Comparison of ENCODE assay signal across 15 mouse cellular contexts in the genomic region with DNA sequence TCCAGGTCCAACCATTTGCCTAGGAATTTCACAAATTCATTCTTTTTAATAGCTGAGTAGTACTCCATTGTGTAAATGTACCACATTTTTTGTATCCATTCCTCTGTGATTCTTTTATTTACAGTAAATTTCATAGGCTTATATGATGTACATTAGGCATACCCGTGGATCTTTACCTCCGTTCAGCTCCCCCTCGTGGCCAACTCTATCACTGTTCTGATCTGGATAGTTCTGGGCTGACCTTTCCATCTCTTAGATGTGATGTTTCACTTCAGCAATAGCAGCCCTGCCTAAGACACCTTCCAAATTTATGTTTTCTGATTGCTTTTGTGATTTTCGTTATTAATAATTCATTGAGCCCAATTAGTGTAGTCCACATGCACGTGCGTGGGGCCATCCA. TPM values are rescaled to one million over a fixed set of nuclear protein-coding genes. Genes with fewer than 3 reads are reported as not detected.
DNase-seq lines count a peak whose midpoint lies in the region; ATAC-seq and TF ChIP-seq lines count a peak whose summit lies in the region.
"Had no signal": no experiment of that assay in that cellular context is flagged by ENCODE, and none has a peak within 500 bp of the region (broad histone marks: within the 10 kb centered on the region; RNA-seq: fewer than 3 reads in every experiment).

No protein-coding gene starts in this region.

- no peak for TF ChIP-seq POLR2A in liver, adult 2 months (IDR thresholded peaks at IDR 0.05; ENCODE audit: extremely low read depth, insufficient read depth, low read length)

- TF ChIP-seq EP300 in lung, postnatal 0 days (IDR thresholded peaks at IDR 0.05): no peak

- no peaks in the 10 kb centered on the region for H3K27me3 ChIP-seq in liver, adult 2 months (ENCODE audit: control insufficient read depth, insufficient read depth, low read length)
- H3K27me3 ChIP-seq in lung, postnatal 0 days (replicated peaks; ENCODE audit: insufficient read depth, low read length): no peaks in the 10 kb centered on the region
- H3K27me3 ChIP-seq: embryonic facial prominence, embryonic 13.5 days; forebrain, embryonic 15.5 days; hindbrain, embryonic 13.5 days; liver, embryonic 13.5 days; neural tube, embryonic 15.5 days had no signal

- H3K4me1 ChIP-seq in liver, adult 2 months (ENCODE audit: control insufficient read depth, insufficient read depth, low read length): no peaks in the 10 kb centered on the region
- H3K4me1 ChIP-seq in ES-E14 (ENCODE audit: control insufficient read depth in 2 of 2, insufficient read depth in 2 of 2, low read length in 2 of 2, poor library complexity in 1 of 2): no peaks in the 10 kb centered on the region
- no peaks in the 10 kb centered on the region for H3K4me1 ChIP-seq in lung, postnatal 0 days (ENCODE audit: insufficient read depth, low read depth, low read length)
- H3K4me1 ChIP-seq: embryonic facial prominence, embryonic 13.5 days; forebrain, embryonic 15.5 days; hindbrain, embryonic 13.5 days; liver, embryonic 13.5 days; neural tube, embryonic 15.5 days had no signal

- H3K4me3 ChIP-seq in liver, adult 2 months (ENCODE audit: insufficient read depth, low read depth, low read length): no peak overlapping the region
- H3K4me3 ChIP-seq in ES-E14 (ENCODE audit: insufficient read depth in 1 of 2, low read depth in 1 of 2, low read length in 2 of 2, poor library complexity in 1 of 2, severe bottlenecking in 1 of 2): no peak overlapping the region
- no peak overlapping the region for H3K4me3 ChIP-seq in lung, postnatal 0 days (ENCODE audit: low read depth, low read length)
- H3K4me3 ChIP-seq: embryonic facial prominence, embryonic 13.5 days; forebrain, embryonic 15.5 days; hindbrain, embryonic 13.5 days; liver, embryonic 13.5 days; neural tube, embryonic 15.5 days had no signal

- H3K79me2 ChIP-seq in liver, adult 2 months (ENCODE audit: control insufficient read depth, insufficient read depth, low read length): no peaks in the 10 kb centered on the region

- no peaks in the 10 kb centered on the region for H3K9me3 ChIP-seq in ES-E14 (ENCODE audit: control insufficient read depth, insufficient read depth, low read depth, low read length)
- H3K9me3 ChIP-seq in lung, postnatal 0 days (ENCODE audit: low read length): no peaks in the 10 kb centered on the region
- H3K9me3 ChIP-seq: embryonic facial prominence, embryonic 13.5 days; forebrain, embryonic 15.5 days; hindbrain, embryonic 13.5 days; liver, embryonic 13.5 days; neural tube, embryonic 15.5 days had no signal

- H3K27ac ChIP-seq in liver, adult 2 months (replicated peaks; ENCODE audit: insufficient read depth, low read depth, low read length): no peak overlapping the region
- no peak overlapping the region for H3K27ac ChIP-seq in ES-E14 (ENCODE audit: insufficient read depth, low read depth, low read length, poor library complexity, severe bottlenecking)
- H3K27ac ChIP-seq in lung, postnatal 0 days (ENCODE audit: low read length): no peak overlapping the region
- H3K27ac ChIP-seq: embryonic facial prominence, embryonic 13.5 days; forebrain, embryonic 15.5 days; hindbrain, embryonic 13.5 days; liver, embryonic 13.5 days; neural tube, embryonic 15.5 days had no signal

- WGBS in liver, adult 2 months: 62% methylated on average over 6 of the region's 6 CpGs
- 79% methylated on average over 6 of the region's 6 CpGs for WGBS in lung, postnatal 0 days

- no peak overlapping the region for H3K4me2 ChIP-seq in lung, postnatal 0 days (replicated peaks; ENCODE audit: low read depth, low read length)
- H3K4me2 ChIP-seq: embryonic facial prominence, embryonic 13.5 days; forebrain, embryonic 15.5 days; hindbrain, embryonic 13.5 days; liver, embryonic 13.5 days; neural tube, embryonic 15.5 days had no signal

- peak; percentile 4 for DNase-seq in embryo, embryonic 10.5 days (ENCODE audit: low spot score)
- DNase-seq in embryo, embryonic 10 days (ENCODE audit: low spot score): no peak
- peak; percentile 19 for DNase-seq in liver, adult 2 months (ENCODE audit: extremely low read depth, low read depth, low spot score)
- DNase-seq in liver: no peak
- DNase-seq in ES-E14 (ENCODE audit: low read depth, low spot score): peak; percentile 24
- no peak for DNase-seq in lung, postnatal 0 days (ENCODE audit: low spot score)
- no peak for DNase-seq in urinary bladder, adult 18-20 months (ENCODE audit: low spot score in 2 of 2)
- no peak for DNase-seq in cerebellum, adult 9-11 months
- DNase-seq: kidney, postnatal 14 days; liver, embryonic 13.5 days; midbrain, embryonic 14.5 days had no signal

- no peak; the same call in 1 of the 2 replicates for TF ChIP-seq CTCF in liver, adult 2 months (IDR thresholded peaks at IDR 0.05; ENCODE audit: low read depth, low read length)
- peak; percentile 31 for TF ChIP-seq CTCF in lung, postnatal 0 days (IDR thresholded peaks at IDR 0.05)

- H3K36me3 ChIP-seq in liver, adult 2 months (ENCODE audit: control insufficient read depth, insufficient read depth, low read length): no peaks in the 10 kb centered on the region
- no peaks in the 10 kb centered on the region for H3K36me3 ChIP-seq in ES-E14 (ENCODE audit: control insufficient read depth, insufficient read depth, low read length, poor library complexity, severe bottlenecking)
- no peaks in the 10 kb centered on the region for H3K36me3 ChIP-seq in lung, postnatal 0 days (ENCODE audit: insufficient read depth, low read length)
- H3K36me3 ChIP-seq: embryonic facial prominence, embryonic 13.5 days; forebrain, embryonic 15.5 days; hindbrain, embryonic 13.5 days; liver, embryonic 13.5 days; neural tube, embryonic 15.5 days had no signal

- ATAC-seq in lung, postnatal 0 days: no peak
- ATAC-seq: forebrain, embryonic 15.5 days had no signal

- in situ Hi-C loops in ES-E14 (cut with MboI; ENCODE audit: low sequenced_read_pairs in 2 of 2, unreplicated experiment in 2 of 2): loop anchor here in 1 of 2 experiments (25.0 kb wide), 1 partner anchor 306 kb away; no protein-coding TSS in a partner anchor

- no peak overlapping the region for H3K9ac ChIP-seq in liver, adult 2 months (ENCODE audit: low read depth, low read length)
- H3K9ac ChIP-seq in ES-E14 (ENCODE audit: insufficient read depth, low read depth, low read length, poor library complexity, severe bottlenecking): no peak overlapping the region
- H3K9ac ChIP-seq in lung, postnatal 0 days (replicated peaks; ENCODE audit: low read depth): no peak overlapping the region
- H3K9ac ChIP-seq: embryonic facial prominence, embryonic 13.5 days; forebrain, embryonic 15.5 days; hindbrain, embryonic 13.5 days; liver, embryonic 13.5 days; neural tube, embryonic 15.5 days had no signal

TF ChIP-seq in ES-E14, 5 proteins besides CTCF, POLR2A, EP300 and RAD21:
- TF ChIP-seq ZC3H11A (IDR thresholded peaks at IDR 0.05; ENCODE audit: borderline replicate concordance, low read depth, low read length) (no peak), MAFK (IDR thresholded peaks at IDR 0.05; ENCODE audit: insufficient read depth, low read depth, low read length) (no peak), HCFC1 (IDR thresholded peaks at IDR 0.05; ENCODE audit: borderline replicate concordance, insufficient read depth, low read length) (no peak), CHD2 (IDR thresholded peaks at IDR 0.05; ENCODE audit: low read depth, low read length) (no peak), ZNF384 (IDR thresholded peaks at IDR 0.05; ENCODE audit: low read depth, low read length) (no peak)

RNA-seq across cellular contexts. Expression of gene Slc16a7, which starts 29.5 kb away (rescaled TPM):
- total RNA-seq in liver, adult 2 months (2014; rRNA removed): 67.0 and 79.7 TPM in 2 replicates
- polyA plus RNA-seq in liver, adult 2 months (2012; rRNA removed): 26.8 and 30.5 TPM in 2 replicates
- total RNA-seq in ES-E14 (2012; rRNA removed): 0.58 and 1.1 TPM in 2 replicates
- polyA plus RNA-seq in lung, postnatal 0 days (2015; fragmentation: Nextera tagmentation; extraction: Ambion mirVana): 6.1 and 6.5 TPM in 2 replicates

Comparison
In these comparisons a context has a peak if more than half of its experiments do, and no peak if none do; other contexts are left out.
1. DNase-seq: peak in embryo, embryonic 10.5 days (single experiment), liver, adult 2 months (single experiment) and ES-E14 (single experiment); none in embryo, embryonic 10 days (single experiment), liver (single experiment), lung, postnatal 0 days (single experiment), urinary bladder, adult 18-20 months (0 of 2) and cerebellum, adult 9-11 months (single experiment).
2. RNA of gene Slc16a7, which starts 29.5 kb away (total RNA-seq): 67.0 to 79.7 TPM in liver, adult 2 months; 0.58 to 1.1 TPM in ES-E14; every median in the first group is over 10 times any median in the second.